Mouse (Mus musculus) mouse trophoblast stem cell (cell line): ENCODE data around the gene Zdhhc20.
"Not testable (repeated sequence)": the region's sequence is repeated elsewhere in the genome, so short reads cannot be mapped to it uniquely, and the experiment has no call there.

Experiments
- in situ Hi-C, 2 experiments: fragments of 300-500 bp; cut with MseI, MboI; formaldehyde crosslinking; loops; 2 replicates in 1 of 2; 3 replicates in 1 of 2; pipeline ENCODE4 v1.15.1; 2025

Zdhhc20 gene

DNA sequence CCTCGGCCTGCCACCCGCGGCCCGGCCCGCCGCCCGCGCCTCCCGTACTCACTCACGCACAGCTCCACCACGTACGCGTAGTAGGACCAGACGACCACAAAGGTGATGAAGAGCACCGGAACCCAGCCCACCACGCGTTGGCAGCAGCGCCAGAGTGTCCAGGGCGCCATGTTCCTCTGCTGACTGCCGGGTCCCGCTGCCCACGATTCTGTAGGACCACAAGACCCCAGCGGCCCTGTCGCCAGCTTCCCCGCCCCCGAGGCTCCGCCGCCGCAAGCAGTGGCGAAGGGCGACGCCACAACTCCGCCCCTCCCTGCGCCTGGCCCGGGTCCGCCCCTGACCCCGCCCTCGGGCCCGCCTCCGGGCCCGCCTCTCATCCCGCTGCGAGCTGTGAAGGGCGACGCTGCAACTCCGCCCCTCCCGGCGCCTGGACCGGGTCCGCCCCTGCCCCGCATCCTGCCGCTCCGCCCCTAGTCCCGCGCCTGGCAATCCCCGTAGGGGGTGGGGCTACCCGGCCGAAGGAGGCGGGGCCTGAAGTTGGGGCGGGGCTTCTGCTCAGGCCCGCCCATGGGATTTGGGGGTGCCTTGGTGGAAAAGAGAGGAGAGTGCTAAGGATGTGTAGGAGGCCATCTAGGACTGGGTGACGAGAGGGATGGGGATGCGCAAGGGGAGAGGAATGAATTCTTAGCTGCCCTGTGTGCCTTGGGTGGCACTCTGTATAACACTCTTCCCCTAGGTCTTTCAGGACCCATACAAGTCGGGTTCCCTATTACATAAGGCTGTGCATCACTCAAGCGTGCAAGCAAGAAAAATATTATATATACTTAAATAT lies at the start of gene Zdhhc20:
Gene Zdhhc20 (minus strand): TSS at position 266 of the 832 bp plus-strand sequence.
- in situ Hi-C loops = no loop called here

DNA sequence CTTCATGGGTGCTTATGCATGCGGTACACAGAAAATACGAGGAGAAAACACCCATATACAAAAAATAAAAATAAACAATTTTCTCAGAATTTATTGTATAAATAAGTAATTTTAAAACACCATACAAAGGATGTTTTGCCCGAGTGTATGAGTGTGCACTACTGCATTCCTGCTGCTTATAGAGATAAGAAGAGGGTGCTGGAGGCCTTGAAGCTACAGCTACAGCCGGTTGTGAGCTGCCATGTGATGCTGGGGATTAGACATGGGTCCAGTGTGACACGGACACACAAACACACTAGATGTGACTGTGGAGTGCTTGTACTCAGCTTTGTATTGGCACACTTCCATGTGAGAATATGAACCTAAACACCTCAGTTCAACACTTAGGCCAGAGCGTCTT lies 47.2 kb upstream of the Zdhhc20 start:
- in situ Hi-C loops = no loop called here

DNA sequence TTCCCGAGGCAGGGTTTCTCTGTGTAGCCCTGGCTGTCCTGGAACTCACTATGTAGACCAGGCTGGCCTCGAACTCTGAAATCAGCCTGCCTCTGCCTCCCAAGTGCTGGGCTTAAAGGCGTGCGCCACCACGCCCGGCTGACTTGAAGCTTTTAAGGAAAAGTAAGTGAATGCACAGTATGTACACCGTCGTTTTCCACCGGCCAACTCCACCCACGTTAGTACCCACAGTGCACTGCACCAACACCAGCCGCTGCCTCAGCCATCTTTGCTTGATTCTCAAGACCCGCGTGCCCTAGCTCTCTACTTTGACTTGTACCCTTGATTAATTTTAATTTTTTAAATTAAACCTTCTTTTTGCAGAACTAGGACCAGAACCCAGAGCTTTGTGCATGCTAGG lies 44.6 kb upstream of the Zdhhc20 start:
- in situ Hi-C loops = no loop called here

DNA sequence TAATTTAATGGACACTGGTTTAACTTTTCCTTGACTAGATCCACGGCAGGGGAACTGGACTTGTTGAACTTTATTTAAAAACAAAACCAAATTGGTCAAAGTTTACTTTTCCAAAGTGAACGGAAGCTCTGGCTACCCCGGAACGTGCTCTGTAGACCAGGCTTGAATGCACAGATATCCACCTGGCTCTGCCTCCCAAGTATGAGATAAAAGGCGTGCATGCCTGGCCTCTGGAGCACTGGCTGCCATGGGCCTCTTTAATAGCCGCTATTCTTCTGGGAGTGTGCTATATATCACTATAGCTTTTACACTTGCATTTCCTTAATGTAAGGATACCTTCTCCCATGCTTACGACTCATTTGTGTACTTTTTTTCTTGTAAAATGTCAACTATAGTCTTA lies 43.5 kb upstream of the Zdhhc20 start:
- in situ Hi-C loops = no loop called here

DNA sequence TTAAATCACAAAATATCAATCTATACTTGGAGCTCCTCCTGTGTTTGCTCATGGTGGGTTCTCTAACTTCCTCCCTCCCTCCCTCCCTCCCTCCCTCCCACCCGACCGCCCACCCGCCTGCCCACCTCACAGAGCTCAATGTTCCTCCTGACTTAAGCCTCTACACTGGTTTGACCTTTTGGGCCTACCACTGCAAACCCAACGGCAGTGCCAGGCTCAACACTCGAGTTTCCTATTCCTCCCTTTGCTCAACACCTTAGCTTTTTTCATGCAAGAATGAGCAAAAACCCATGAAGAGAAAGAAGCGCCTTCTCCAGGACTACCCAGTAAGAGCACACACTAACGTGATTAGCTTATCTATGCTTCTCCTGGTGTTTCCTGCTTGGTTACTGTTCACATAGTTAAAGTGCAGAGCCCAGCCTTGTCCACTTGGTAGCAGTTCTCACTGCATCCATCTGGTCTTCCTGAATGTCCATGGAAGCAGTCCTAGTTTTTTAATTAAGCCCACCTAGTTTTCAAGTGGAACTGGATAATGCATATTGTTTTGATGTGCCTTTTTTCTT lies 42.9 kb upstream of the Zdhhc20 start:
- in situ Hi-C loops = no loop called here

DNA sequence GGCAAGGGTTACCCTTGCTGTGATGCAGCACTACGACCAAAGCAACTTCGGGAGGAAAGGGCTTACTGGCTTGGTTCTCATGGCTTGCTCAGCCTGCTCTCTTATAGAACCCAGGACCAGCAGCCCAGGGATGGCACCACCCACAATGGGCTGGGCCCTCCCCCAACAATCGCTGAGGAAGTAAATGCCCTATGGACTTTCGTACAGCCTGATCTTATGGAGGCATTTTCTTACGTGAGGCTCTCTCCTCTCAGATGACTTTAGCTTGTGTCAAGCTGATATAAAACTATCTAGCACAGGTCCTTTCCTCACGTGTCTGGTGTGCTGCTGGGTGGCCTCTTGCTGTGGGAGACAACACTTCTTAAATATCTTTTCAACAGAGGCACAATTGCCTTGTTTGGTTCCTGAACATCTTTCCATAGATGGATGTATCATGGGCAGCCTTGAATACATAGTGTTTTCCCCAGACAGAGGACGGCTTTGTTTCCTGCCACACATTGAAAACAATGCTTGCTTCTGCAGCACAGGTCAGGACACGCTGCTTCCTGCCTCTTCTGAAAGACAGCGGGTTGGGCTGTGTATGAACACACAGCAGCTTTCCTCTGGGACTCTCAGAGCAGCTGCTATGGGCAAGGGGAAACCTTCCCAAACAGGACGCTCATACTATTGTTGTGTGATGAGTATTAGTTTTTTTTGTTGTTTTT lies 31.5 kb upstream of the Zdhhc20 start:
- in situ Hi-C loops = no loop called here

DNA sequence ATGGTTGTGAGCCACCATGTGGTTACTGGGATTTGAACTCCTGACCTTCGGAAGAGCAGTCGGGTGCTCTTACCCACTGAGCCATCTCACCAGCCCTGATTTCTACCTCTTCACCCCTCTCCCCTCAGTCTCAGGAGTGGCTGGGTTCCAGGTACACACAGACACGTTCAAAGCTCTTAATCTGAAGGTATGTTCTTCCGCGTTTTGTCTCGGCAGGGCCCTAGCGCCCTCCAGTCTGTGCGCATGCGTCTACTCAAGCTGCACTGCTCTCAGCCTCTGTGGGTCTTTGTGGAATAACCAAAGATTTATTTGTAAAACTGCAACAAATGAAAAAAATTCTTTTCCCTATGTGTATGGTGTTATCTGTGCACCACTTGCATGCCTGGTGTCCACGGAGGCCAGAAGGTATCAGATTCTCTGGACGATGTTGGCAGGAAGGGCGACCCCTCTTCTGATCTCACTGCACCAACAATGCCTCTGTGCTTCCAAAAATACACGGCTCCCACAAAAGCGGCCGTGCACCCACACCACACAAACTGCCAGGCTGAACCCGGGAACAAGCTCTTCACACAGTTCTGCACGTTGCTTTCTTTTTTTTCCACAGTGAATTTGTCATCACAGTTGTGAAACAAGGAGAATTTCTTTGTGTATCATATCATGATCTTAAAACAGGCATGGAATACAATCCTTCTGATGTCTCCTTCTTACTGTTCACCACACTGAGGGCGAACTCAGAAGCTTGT lies 30.7 kb upstream of the Zdhhc20 start:
- in situ Hi-C loops = no loop called here

DNA sequence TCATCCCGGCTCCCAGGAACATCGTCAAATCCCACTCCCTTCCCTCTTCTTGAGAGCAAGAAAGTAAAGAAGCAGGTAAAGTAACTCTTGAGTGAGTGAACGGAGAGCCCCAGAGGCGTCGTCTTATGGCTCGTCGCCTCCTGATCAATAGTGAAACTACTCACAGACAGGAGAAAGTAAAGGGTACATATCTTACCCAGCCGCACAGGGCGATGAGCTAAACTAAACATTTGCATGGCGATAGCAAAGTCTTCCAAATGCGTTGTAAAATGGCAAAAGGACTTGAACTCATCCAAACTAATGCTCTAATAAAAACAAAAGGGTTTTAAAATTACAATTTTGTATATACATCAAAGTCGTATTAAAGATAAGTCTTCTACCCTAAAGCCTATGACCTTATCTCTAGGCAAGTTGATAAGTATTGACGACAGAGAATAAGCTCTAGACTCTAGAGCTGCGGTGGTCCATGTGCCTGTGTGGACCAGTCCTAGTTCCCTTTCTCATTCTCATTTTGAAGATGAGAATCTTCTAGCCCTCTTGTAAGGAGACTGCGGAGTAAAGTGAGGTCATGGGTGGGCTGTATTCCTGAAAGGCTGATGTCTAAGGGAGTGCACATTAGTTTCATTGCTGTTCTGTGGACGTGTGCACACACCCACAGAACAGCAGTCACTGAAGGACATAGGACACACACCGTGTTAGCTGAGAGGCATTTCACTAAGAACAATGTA lies 29.2 kb upstream of the Zdhhc20 start:
- in situ Hi-C loops = no loop called here

DNA sequence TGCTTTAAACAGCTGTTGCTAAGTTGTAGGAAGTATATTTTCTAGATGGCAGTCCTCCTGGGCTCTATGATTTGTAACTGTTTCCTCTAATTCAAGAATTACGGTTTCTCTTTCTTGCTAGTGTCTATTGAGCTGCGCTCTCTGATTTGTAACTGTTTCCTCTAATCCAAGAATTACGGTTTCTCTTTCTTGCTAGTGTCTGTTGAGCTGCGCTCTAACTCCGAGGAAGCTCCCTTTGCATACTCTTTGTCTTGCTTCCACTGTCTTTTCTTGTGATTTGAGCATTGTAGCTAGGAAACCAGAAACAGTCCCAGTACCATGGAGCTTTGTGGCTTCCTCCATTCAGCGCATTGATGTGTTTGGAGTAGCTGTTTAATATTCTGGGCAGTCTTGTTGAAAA lies 25.3 kb upstream of the Zdhhc20 start:
- in situ Hi-C loops = no loop called here

DNA sequence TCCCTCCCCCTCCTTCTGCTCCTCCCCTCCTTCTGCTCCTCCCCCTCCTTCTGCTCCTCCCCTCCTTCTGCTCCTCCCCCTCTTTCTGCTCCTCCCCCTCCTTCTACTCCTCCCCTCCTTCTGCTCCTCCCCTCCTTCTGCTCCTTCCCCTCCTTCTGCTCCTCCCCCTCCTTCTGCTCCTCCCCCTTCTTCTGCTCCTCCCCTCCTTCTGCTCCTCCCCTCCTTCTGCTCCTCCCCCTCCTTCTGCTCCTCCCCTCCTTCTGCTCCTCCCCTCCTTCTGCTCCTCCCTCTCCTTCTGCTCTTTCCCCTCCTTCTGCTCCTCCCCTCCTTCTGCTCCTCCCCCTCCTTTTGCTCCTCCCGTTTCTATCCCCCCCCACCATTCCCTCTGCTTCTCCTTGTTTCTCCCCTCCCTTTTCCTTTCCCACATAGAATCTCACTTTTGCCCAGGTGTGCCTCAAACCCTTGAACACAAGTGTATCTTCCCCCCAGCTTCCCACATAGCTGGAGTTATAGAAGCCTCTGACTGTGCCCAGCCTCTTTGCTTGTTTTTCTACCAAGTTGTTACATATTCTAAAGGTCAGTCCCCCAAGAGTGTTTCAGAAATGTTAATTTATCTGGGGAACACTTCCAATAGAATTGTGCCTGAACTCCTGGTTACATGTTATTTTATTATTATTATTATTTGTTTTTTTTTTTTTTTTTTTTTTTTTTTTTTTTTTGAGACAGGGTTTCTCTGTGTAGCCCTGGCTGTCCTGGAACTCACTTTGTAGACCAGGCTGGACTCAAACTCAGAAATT lies 22.3 kb upstream of the Zdhhc20 start:
- in situ Hi-C loops = not testable (repeated sequence)

DNA sequence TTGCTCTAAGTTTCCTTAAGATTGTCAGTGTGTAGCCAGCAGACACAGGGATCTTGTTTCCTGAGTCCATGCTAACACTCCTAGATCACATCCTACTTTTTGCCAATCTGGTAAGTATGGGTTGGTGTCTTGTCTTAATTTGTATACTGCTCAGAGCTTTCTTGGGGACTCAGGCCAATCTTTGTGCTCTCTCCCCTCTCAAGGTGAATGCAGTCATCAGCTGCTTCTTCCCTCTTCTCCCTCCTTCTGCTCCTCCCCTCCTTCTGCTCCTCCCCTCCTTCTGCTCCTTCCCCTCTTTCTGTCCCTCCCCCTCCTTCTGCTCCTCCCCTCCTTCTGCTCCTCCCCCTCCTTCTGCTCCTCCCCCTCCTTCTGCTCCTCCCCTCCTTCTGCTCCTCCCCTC lies 21.7 kb upstream of the Zdhhc20 start:
- in situ Hi-C loops = not testable (repeated sequence)

DNA sequence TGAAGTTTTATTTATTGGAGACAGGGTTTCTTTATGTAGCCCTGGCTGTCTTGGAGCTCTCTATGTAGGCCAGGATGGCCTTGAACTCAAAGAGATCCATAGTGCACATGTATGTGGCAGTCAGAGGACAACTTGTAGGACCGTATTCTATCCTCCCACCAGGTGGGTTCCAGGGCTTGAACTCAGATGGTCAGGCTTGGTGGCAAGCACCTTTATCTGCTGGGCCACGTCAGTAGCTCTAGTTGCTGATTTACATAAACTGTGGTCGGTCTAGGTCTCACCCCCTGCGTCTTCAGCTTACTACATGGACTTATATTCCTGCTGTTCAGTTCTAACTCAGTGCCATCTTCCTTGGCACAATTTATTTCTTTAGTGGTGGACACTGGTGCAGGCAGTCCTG lies 21.2 kb upstream of the Zdhhc20 start:
- in situ Hi-C loops = no loop called here

DNA sequence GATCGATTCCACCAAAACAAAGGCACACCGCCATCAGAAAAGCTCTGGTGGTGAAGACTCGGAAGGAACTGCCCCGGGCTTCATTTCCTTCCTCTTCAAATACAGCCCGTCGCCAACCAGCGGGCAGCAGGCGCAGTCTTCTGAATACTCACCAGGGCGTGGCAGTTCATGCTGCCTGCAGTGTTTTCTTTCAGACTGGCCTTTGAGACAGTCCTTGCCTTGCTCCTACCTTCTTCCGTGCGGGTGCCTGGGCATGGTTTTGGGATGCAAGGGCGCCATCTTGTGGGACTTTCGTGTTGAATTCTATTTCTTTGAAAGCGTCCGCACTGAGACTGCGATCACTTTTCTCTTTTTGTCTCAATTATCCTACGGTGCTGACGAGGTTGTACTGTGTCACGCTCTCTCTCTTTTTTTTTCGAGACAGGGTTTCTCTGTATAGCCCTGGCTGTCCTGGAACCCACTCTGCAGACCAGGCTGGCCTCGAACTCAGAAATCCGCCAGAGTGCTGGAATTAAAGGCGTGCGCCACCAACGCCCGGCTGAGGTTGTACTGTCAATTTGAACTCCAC lies 20.5 kb upstream of the Zdhhc20 start:
- in situ Hi-C loops = no loop called here

DNA sequence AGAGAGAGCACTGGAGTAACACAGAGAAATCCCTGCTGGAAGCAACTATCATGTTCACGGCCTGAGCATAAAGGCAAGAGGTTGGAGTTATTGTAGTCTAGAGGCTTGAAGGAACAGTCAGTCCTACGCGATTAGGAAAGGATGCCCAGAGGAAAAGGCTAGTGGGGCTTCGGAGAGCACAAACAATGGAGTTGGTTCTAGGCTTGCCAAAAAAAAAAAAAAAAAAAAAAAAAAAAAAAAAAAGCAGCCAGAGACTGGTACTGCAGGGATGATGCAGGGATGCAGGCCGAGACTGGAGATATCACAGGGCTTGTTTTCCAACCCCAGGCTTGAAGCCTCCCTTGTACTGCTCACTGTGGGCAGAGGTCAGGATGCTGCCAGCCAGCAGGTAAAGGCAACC lies 19.2 kb upstream of the Zdhhc20 start:
- in situ Hi-C loops = no loop called here

DNA sequence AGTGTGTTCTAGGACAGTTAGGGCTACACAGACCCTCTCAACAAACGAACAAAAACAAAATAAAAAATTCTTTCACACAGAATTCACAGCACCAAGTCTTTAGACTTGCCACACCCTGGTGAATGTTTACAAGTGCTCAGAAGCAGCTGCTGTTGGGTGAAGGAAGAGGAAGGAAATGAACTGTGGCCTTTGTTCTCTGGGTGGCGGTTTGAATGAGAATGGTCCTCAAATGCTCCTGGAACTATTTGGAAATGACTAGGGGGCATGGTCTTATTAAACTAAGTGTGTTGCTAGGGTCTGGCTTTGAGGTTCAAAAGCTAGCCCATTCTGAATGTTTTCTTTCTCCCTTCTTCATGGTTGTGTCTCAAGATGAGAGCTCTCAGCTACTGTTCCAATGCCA lies 18.4 kb upstream of the Zdhhc20 start:
- in situ Hi-C loops = no loop called here

DNA sequence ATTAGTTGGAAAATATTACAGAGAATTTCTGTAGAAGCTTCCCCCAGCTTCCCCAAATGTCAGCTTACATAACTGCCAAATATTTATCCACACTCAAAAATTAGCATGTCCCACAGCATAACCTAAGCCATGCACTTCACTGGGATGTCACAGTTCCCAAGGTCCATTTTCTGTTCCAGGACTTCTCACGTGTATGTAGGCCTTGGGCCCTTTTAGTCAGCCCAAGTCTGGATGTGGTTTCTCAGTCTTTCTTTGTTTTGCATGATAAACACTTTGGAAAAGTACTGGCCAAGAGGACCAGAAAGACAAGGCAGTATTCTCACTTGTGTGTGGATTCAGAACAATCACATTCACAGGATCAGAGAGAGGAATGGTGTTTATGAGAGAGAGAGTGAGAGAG lies 11.9 kb upstream of the Zdhhc20 start:
- in situ Hi-C loops = no loop called here

DNA sequence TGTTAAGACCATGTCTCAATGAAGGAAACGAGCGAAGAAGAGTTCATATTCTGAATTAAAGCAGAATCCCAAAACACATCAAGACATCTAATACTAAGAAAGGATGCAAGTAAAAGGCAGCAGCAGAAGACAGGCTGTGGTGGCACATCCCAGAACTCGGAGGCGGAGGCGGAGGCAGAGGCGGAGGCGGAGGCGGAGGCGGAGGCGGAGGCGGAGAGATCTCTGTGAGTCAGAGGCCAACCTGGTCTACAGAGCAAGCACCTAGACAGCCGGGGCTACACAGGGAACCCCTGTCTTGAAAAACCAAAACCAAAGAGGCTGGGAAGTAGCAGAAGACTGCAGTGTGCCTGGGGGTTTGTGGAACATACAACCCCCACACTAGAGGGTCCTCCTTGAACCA lies 6.8 kb upstream of the Zdhhc20 start:
- in situ Hi-C loops = no loop called here

DNA sequence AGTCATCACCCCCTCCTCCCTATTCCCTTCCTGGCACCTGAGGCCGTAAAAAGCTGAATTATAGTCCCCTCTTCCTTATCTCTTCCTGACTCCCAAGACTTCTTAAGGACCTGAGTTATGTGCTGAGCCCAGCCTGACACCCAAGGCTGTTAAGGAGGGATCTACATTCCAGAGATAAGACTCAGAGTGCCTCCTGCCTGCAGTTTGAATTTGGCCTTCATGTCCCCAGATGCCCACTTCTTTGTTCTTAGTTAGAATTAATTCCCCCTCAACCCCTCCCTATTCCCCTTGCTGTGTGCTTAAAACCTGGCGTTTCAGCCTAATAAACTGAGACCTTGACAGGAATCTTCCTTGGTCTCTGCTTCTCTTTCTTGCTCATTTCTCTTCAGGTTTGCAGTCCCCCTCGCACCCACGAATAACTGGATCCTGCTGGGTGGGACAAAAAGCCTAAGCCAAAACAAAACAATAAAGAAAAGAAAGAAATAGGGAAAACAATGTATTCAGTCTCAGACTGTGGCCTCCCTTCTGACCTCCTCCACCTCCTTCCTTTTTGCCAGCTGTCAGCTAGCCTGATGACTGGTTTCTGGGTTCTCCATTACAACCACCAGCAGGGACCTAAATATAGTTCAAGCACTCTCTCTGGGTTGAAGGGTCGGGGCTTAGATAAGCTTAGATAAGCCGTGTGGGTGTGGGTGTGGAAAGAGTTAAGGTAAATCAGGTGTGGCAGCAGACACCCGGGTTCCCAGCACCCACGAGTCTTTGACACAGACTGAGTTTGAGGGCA lies 6.2 kb upstream of the Zdhhc20 start:
- in situ Hi-C loops = not testable (repeated sequence)

DNA sequence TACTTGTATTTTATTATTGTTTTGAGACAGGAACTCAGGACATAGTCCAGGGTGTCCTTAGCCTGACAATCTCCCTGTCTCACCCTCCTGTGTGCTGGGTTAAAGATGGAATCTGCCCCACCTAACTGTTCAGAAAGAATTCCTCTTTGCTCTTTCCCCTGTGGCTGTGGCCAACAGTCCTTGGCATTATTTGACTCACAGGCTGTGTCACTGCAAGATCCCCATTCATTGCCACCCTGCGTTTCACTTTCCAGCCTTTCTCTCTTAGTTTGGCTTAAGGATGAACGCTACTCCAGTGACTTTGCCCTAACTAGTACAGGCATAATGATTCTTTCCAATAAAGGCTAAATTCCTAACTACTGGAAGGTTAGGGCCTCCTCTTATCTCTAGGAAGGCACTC lies 4.3 kb upstream of the Zdhhc20 start:
- in situ Hi-C loops = no loop called here

DNA sequence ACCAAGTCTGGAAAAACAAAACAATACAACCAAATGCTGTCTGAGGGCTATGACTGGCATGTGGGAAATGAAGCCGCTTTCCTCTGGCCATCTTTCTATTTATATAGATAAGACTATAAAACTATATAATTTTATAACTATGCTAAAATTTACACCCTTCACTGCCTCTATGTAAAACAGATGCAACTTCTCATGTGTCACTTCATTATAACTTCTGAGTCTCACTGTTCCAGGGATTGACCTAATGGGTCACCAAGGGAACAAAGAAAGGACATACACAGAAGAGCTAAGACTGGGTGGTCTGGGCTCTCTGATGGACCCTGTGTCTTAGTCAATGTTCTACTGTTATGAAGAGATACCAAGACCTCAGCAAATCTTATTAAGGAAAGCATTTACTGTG lies 2.9 kb upstream of the Zdhhc20 start:
- in situ Hi-C loops = no loop called here
